Mouse (Mus musculus) R1 (cell line): ENCODE results near the gene Irf5.

Source experiments
- DNase-seq: peaks from one replicate; pipeline ENCODE4 v3.0.0-alpha.2; 2018; ENCODE audit warnings: low read depth, low spot score

Gene Irf5

DNA sequence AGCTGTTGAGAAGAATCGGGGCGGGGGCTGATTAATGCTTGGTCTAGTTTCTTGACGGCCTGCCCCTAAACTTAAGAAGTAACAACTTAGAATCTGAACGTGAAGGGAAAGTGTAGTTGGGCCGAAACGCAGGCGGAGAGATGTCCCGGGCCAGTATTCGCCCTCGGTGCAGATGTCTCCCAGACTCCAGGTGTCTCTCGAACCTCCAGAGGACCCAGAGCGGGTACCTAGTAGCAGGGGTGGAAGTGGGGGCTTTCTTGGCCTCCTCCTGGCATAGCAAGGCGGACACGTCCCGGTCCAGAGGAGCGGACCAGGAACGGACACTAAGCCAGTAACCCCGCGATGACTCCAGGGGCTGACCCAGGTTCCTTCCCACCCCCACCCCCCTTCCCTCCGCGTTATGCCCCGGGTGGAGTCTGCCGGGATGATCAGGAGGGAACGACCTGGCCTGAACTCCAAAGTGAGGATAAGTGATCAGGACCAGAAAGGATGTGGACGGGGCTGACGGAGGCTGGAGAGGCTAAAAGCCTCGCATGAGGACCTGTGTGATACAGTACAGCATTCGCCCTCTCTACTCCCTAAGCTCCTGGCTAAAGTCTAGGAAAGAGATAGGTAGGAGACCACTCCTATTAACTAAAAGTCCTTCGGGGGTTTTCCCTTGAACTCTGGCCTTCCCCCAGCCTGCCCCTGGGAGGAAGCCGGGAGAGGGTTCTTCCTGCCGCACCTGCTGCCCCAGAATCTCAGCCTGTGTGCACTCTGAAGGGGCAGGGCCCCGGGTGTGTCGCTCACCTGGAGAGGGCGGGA is 1.1 kb downstream of the Irf5 start:
- DNase-seq: no peak

DNA sequence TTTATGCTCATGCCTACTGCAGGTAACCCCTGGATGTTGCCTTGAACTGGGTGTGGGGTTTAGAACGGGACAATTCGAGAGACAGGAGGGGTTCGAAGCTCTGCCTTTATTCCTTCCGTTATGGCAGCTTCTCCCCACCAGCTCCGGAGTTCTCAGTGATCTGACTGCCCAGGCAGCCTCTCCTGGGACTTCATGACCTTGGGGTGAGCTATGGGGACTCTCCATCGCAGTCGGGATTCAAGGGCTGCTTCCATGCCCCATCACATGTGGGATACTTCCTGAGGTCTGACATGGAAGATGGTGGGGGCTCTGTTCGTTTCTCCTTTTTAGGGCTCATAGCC is 1.7 kb downstream of the Irf5 start:
- DNase-seq: no peak

DNA sequence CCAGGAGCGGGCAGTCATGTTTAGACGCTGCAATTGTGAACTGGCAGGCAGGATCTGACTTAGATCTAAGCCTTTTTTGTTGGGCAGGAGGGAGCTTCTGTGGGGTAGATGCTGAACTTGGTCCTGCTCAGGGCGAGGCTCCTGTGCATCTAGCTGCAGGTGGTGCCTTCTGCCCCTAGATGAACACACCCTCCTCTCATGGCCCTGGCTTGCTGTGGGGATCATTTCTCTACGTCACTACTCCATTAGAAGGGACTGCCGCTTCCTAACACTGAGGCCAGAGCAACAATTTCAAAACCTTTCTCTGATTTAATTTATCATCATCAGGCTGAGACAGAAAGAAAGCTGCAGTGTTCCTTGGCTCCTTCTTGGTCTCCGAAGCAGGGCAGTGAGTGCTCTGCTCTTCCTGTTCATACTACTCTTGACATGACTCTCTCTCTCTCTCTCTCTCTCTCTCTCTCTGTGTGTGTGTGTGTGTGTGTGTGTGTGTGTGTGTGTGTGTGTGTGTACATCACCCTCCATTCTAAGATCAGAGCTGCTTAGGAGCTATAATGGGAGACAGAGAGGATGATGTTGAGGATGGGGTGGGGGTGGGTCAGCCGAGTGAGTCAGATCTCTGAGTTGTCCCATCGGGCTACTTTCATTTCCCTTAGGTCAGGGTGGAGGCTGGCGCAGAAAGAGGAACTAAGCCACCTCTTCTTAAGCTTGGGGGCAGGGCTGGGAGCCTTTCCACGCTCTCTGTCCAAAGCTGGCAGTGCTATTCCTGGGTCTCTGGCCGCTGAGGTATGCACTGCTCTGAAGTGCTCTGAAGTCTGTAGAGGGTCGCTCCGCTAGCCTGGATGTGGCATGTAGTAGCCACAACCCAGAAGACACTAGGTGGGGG is 2.4 kb downstream of the Irf5 start:
- peak; percentile 36 for DNase-seq

DNA sequence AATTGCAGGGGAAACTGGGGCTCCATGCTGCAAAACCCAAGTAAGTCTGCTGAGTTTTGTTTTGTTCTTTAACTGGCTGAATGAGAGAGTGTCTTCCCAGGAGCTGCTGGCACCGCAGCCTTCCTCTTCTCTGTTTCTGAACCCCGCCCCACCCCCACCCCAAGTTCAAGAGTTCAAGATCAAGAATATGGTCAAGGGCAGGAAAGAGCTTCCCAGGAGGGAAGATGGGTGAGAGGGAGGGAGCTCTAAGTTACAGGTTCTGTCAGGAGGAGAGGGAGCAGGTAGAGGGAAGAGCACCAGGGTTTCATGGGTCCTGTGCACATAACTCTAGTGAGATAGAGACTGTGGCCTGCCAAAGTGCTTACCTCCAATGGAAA is 3.0 kb downstream of the Irf5 start:
- peak; percentile 62 for DNase-seq

DNA sequence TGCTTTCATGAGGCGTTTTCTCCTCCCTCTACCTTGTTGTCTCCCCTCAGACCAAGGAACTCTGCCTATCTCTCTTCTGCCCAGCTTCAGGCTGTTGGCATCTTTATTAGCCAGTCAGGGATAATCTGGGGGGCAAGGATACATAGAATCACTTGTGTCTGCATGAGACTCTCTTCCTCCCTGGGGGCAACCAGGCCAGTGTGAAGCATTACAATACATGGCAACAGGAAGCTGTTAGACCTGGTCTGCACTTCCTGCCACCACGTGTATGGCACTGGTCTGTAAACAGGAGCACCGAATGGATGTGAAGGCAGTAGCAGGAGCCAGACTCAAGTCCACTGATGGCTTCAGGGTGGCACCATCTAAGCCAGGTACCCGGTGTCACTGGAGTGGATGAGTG is 3.6 kb downstream of the Irf5 start:
- DNase-seq: no peak

DNA sequence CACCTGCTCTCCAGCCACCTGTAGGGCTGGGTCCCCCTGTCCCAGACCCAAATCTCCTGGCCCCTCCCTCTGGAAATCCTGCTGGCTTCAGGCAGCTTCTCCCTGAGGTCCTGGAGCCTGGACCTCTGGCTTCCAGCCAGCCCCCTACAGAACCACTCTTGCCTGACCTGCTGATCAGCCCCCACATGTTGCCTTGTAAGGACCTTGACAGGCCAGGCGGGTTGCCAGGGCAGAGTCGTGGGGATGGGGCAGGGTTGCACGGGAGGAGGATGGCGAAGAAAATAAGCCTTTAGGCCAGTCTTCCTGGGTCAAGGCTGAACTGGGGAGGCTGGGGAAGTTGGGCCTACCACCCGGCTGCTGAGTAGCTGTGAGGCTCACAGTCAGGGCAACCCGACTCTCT is 8.9 kb downstream of the Irf5 start:
- no peak for DNase-seq

DNA sequence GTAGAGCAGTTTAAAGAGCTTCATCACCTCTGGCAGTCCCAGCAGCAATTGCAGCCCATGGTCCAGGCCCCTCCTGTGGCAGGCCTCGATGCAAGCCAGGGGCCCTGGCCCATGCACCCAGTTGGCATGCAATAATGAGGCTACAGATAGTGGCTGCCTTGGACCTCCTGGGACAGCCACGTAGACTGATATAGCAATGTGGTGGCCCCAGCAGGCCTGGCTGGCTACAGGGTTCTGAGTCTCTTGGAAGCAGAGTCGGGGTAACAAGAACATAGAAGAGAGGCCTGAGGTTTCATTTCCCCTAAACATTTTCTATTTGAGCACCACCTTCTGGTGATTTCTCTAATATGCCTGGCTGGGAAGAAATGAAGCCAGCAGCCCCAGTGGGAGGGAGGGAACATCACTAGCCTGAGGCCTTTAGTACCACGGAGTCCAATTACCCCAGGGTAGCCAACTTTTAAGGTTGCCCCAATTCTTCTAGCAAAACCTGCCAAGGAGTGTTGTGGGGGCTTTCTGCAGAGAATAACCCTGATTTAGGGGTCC is 10.3 kb downstream of the Irf5 start:
- no peak for DNase-seq

DNA sequence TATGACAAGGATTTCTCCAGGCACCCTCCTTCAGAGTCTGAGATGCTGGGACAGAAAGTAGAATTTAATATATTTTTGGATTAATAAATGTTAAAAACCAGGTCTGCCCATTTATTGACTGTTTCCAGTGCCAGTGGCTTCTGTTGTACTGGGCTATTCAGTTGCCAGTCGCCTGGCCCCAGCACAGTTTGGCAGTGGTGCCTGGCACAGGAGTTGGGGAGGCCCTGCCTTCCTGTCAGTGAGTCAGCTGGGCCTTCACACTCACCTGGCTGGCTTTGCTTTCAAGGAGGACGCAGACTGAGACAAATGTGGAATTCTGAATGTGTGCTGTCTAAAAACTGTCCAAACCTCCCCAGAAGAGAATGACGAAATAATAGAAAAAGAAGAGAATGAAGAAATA is 10.8 kb downstream of the Irf5 start:
- DNase-seq: no peak

DNA sequence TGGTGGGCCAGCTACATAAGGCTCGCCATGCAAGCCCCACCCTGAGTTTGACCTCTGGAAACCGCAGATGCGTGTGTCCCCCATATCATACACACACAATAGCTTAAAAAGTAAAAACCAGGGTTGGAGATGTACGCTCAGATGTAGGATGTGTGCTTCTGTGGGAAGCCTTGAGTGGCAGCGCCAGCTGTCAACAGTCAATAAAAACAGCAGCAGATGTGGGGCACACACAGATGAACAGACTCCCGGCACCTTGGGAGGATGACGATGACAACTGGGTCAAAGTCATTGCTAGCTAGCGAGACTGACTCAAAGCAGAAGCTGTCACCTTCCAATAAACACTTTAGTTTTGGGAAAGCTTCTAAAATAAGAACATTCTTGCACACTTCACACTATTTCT is 13.1 kb downstream of the Irf5 start:
- DNase-seq: no peak

DNA sequence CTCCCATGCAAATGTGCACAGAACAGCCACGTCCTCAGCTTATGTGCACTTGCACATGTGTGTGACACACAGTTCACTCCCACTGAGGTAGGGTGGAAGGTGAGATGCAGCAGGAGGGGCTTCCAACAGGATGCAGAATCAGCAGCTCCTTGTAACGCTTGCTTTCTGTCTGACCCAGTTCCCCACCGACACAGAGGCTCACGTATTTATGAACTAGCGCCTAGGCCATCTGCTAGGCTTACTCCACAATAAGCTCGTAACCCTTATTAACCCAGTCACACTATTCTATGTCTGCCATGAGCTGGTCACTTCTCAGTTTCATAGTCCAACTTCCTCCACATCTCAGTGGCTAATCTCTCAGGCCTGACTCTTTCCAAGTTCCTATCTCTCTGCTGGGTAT is 13.8 kb downstream of the Irf5 start:
- no peak for DNase-seq

DNA sequence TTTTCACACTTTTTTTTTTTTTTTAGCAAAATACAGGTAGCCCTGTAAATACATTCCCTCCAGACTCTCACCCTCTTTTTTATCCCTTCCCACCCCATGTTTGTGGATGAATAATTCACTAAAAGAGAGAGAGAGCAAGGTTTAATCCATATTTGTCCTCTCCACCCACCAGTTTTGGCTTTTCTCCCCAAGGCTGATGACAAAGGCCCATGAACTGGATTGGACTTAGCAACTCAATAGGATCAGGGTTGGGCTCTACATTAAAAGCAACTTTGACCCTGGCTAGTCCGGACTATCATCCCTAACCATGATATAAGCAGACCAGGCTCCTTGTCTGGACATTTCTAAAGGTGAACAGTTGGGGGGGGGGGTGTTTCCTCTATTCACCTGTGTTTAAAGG is 14.5 kb downstream of the Irf5 start:
- DNase-seq: no peak

DNA sequence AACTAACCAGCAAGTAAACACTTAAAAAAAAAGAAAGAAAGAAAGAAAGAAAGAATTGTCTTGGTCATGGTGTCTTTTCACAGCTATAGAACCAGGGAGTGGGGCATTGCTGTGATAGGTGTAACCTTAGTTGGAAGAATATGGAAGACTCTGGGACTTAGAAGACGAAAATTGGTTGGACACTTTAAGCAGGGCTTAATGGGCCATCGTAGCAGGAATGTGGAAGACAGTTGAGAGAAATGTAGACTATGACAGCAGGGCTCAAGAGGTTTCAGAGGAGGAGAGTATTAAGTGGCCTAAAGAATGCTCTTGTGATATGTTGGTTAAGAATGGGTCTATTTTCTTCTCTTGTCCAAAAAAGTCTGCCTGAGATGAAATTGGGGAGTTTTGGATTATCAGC is 19.2 kb downstream of the Irf5 start:
- peak; percentile 66 for DNase-seq

DNA sequence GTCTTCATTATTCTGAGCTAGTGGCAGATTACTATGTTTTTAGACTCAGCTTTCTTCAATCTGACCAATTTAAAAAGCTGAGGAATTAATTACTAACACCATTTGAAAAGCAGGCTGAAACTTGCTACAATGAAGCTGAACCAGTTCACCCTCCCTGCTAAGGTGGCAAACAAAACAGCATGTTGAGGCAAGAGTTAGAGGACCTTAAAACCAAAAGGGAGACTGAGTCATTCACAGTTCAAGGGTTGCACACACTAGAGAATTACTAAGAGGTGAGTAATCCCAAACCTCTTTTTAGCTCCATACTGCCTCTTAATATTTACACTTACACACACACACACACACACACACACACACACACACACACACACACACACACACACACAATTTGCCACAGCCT is 21.2 kb downstream of the Irf5 start:
- no peak for DNase-seq

DNA sequence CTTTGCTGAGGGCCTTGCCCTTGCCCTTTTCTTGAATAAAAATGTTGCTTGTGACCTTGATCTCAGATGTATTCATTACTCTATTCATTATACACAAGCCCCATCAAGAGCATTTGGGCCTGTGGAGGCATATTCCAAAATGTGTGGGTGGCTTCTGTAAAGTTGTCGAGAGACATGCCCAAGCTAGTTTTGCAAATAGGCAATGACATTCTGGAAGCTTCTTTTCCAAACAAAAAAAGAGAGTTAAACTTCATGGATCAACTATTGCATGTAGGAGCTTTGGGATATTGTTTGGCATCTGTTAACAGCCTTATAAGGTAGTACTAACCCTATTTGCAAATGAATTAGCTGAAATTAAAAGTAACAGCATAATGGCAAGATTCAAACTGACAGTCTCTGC is 21.7 kb downstream of the Irf5 start:
- DNase-seq: no peak

DNA sequence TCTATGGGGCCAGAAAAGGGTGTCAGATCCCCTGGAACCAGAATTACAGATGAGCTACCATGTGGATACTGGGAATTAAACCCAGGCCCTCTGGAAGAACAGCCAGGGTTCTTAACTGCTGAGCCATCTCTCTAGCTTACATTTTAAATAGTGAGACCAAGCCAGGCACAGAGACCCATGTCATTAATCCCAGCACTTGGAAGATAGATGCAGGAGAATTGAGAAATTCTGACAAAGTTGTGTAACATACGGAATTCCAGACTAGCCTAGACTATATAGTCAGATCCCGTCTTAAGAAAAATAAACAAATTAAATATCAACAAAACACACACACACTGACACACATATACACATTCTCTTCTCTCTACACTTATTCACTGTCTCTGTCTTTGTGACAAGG is 26.1 kb downstream of the Irf5 start:
- no peak for DNase-seq

DNA sequence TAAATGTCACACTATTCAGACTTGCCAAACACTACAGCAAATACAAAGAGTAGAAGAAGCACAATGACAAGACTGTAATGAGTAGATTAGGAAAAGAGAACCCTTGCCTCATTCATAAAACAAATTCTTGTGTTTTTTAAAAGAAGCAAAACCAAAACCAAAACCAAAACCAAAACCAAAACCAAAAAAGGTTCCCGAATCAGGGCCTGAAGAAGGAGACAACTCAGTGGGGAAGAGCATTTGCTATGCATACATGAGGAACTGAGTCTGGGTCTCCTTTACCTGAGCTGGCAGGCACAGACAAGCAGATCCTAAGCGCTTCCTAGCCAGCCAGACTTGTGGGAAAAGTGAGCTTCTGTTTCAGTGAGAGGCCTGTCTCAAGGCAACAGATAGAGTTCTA is 30.7 kb downstream of the Irf5 start:
- DNase-seq: no peak

DNA sequence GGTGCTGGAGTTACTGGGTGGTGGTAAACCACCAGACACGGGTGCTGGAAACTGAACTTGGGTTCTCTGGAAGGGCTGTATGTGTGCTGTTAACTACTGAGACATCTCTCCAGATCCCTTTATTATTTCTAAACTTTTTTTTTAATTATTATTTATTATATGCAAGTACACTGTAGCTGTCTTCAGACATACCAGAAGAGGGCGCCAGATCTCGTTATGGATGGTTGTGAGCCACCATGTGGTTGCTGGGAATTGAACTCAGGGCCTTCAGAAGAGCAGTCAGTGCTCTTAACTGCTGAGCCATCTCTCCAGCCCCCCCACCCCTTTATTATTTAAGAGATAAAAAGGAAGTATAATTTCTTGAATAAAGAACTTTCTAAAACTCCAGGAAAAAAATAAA is 50.0 kb downstream of the Irf5 start:
- DNase-seq: peak; percentile 16

DNA sequence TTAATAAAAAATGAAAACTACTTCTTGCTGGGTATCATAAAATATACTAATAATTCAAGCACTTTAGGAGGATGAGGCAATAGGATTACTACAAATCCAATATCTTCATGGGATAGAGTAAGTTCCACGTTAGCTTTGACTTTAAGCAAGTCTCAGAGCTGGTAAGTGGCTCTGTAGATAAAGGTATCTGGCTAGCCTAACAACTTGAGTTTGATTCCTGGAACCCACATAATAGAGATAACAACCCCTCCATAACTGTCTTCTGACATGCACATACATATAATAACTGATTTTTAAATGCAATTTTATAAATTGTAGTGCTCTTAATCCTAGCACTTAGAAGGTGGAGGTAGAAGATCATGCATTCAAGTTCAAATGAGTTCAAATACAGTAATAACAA is 54.3 kb downstream of the Irf5 start:
- no peak for DNase-seq

DNA sequence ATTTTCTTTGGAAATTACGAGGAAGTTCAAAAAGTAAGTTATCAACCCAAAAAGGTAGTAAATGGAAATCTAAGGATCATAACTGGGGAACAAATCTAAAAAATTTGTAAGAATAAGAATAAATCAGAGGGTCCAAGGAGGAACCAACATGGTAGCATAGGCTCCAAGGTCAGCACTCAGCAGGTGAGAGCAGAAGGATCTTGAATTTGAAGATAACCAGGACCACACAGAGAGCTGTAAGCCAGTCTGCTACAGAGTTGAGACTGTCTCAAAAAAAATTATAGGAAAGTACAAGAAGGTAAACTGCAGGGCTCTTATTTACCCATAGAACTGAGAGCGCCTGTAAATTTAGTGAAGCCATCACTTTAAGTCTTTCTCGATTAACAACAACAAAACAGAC is 54.8 kb downstream of the Irf5 start:
- DNase-seq: no peak
